Mouse (Mus musculus) hindbrain, embryonic 10.5 days (tissue): ENCODE data around the gene Nat8. TPM values are rescaled to one million over a fixed set of nuclear protein-coding genes. Genes with fewer than 3 reads are reported as not detected.
"Not testable (repeated sequence)": the region's sequence is repeated elsewhere in the genome, so short reads cannot be mapped to it uniquely, and the experiment has no call there.

Experiments used
- DNase-seq: peaks from one replicate; pipeline ENCODE4 v3.0.0-alpha.2; 2017; ENCODE audit warnings: low spot score
- H3K27ac ChIP-seq: fragments of 300-500 bp; sonication (generic); 2 replicates; pipeline ENCODE4 v1.5.1; 2016; ENCODE audit warnings: mild to moderate bottlenecking, moderate library complexity
- H3K27me3 ChIP-seq: fragments of 300-500 bp; sonication (generic); 2 replicates; pipeline ENCODE4 v1.6.1; 2016; ENCODE audit warnings: mild to moderate bottlenecking; ENCODE audit not compliant: poor library complexity, insufficient read depth, severe bottlenecking
- H3K36me3 ChIP-seq: fragments of 300-500 bp; sonication (generic); 2 replicates; pipeline ENCODE4 v1.6.1; 2016; ENCODE audit warnings: mild to moderate bottlenecking, moderate library complexity
- H3K4me1 ChIP-seq: fragments of 300-500 bp; sonication (generic); replicated peaks from 2 replicates; pipeline ENCODE4 v1.6.1; 2016; ENCODE audit warnings: mild to moderate bottlenecking
- H3K4me3 ChIP-seq: fragments of 300-500 bp; sonication (generic); 2 replicates; pipeline ENCODE4 v1.5.1; 2016; ENCODE audit warnings: mild to moderate bottlenecking, moderate library complexity
- H3K9me3 ChIP-seq: fragments of 300-500 bp; sonication (generic); 2 replicates; pipeline ENCODE4 v1.6.1; 2016; ENCODE audit warnings: mild to moderate bottlenecking, moderate library complexity
- WGBS: fragments of 180-500 bp; shearing (Covaris S2); methylation state at CpG from one replicate; pipeline ENCODE4 v1.1.7; 2016; 5-methylcytosine and 5-hydroxymethylcytosine counted together
- polyA plus RNA-seq: library from polyadenylated mRNA; unstranded; fragments of >200 nt; fragmentation: Nextera tagmentation; extraction: Ambion mirVana; gene quantifications from 2 replicates; pipeline ENCODE4 v1.2.1, GENCODE M21; 2016

Gene Nat8
- polyA plus RNA-seq = not detected in 2 replicates

- H3K27me3 ChIP-seq = no peaks in the 10 kb centered on the region
- H3K4me3 ChIP-seq = no peak within 1 kb of the TSS
- DNase-seq = no peak
- no peaks in the 10 kb centered on the region for H3K36me3 ChIP-seq
- H3K27ac ChIP-seq = no peak within 1 kb of the TSS
- 82% methylated on average over 7 of the region's 7 CpGs for WGBS
- H3K9me3 ChIP-seq = no peaks in the 10 kb centered on the region
- H3K4me1 ChIP-seq = no peaks in the 10 kb centered on the region
These were observed at the start of gene Nat8 for GRCm38 (mm10) chr6:85831796-85832321. Gene Nat8, minus strand, starts transcription at chr6:85832082.

GRCm38 (mm10) chr6:85869006-85869405 is 37.1 kb upstream of the Nat8 start, which contains the start of gene Nat8f2:
Gene Nat8f2, minus strand, starts transcription at chr6:85869158.
- H3K9me3 ChIP-seq, H3K27me3 ChIP-seq, H3K36me3 ChIP-seq, H3K27ac ChIP-seq, DNase-seq, H3K4me3 ChIP-seq, H3K4me1 ChIP-seq: not testable (repeated sequence)
- WGBS = 87% methylated on average over 5 of the region's 5 CpGs

DNA sequence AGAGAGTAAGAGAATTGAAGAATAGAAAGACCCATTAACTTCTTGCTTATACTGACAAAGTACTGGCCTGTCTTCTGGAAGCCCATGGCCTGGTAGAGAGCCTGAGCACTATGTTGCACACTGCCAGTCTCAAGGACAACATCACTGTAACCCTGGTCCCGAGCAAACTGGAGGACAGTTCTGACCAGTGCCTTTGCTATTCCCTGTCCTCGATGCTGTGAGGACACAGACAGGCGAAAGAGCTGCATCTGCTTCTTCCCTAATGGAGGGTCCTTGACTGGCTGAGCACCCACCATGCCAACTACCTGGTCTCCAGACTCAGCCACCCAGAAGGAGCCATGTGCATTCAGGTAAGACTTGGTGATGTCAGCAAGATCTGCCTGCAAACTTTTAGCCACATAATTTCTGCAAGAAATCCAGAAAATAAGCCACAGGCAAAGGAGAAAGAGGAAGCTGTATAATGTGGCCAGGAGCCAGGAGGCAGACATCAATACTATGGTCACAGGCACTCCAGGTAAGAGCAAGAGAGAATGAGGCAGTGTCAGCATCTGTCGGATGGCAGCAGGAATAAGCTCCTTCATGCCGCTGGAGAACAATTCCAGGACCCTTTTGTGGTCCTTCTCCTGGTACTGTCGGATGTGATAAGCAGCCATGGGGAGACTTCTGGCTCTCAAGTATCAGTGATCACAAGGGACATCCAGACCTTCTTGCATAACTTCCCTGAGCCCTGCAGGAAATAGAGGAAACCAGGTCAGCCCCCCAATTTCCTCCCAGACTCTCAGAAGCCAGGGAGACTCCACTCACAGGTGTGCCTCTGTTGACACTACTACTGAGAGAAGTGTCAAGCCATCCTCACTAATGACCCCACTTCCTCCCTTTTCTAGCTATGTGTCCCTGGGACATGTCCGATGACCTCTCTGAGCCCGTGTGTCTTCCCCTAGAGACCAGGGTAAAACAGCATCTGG is 36.1 kb upstream of the Nat8 start:
- Histone ChIP-seq H3K4me1 (0 out of 2 replicates have a peak, but pooled peaks cover 2% of the 10 kb centered on the region), H3K27me3 (no peaks in the 10 kb centered on the region), H3K4me3 (no peak overlapping the region), H3K27ac (no peak overlapping the region), H3K36me3 (no peaks in the 10 kb centered on the region), H3K9me3 (no peaks in the 10 kb centered on the region)
- WGBS = 80% methylated on average over 8 of the region's 8 CpGs
- no peak for DNase-seq

DNA sequence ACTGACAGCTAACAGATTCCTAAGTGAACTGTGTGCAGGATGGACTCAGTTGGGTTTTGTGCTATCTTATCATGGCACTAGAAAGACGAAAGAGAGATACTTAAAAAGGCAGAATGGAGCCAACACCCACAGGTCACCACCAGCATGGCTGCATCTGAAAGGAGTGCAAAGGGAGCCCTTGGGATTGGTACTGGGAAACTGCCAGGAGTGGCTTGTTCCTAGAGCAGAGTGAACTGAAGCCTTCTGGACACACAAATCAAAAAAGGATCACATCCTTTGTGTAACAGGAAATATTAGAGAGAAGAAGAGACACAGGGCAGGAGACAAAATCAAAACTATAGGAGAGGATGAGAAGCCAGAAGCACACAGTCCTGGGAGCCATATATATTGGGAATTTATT is 35.1 kb upstream of the Nat8 start:
- H3K4me1 ChIP-seq, H3K36me3 ChIP-seq, DNase-seq, H3K4me3 ChIP-seq, H3K27ac ChIP-seq, H3K27me3 ChIP-seq, H3K9me3 ChIP-seq: not testable (repeated sequence)
- 72% methylated on average over 1 of the region's 1 CpGs for WGBS

DNA sequence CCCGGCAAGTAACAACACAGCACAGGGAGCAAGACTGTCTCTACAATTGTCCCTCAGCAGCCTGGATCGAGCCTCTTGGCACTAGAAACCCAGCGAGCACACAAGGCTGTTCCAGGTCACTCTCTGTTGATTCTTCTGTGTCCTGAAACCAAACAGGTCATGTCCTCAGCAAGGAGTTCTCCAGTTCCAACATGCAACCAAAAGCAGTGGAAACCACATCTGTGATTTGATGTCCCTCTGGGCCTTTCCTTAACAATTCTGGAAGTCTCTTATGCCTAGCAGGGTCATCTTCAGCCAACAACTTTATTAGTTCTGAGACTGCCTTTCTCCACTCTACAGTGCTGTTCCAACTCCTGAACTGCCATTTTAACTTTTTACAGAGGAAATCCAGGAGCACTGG is 34.3 kb upstream of the Nat8 start:
- H3K4me1 ChIP-seq, H3K27ac ChIP-seq, H3K4me3 ChIP-seq, H3K27me3 ChIP-seq, H3K9me3 ChIP-seq, H3K36me3 ChIP-seq, DNase-seq: not testable (repeated sequence)
- WGBS = 85% methylated on average over 3 of the region's 3 CpGs

- WGBS = 74% methylated on average over 6 of the region's 7 CpGs
- not testable (repeated sequence) for DNase-seq, H3K27ac ChIP-seq, H3K36me3 ChIP-seq, H3K27me3 ChIP-seq, H3K4me1 ChIP-seq, H3K9me3 ChIP-seq, H3K4me3 ChIP-seq
These were observed 33.2 kb upstream of the Nat8 start for GRCm38 (mm10) chr6:85864900-85865639.

DNA sequence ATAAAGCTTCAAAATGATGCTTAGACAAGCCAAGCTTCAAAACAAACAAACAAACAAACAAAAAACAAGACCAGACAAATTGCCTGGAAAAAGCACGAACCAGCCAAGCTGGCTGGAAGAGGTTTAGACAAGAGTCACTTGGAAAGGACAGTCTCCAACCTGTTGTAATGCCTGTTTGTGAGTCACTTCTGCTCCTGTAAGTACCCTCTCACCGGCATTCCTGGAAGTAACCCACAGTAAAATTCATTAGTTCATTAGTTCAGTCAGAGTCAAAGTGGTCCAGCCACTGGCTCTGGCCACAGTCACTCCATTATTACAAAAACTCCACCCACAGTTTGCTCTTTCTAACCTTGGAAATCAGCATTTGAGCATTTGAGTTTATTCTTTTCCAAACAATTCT is 32.0 kb upstream of the Nat8 start:
- Histone ChIP-seq H3K27me3 (no peaks in the 10 kb centered on the region), H3K4me3 (no peak overlapping the region), H3K4me1 (0 out of 2 replicates have a peak, but pooled peaks cover 2% of the 10 kb centered on the region), H3K9me3 (no peaks in the 10 kb centered on the region), H3K27ac (no peak overlapping the region), H3K36me3 (no peaks in the 10 kb centered on the region)
- WGBS = 90% methylated on average over 2 of the region's 2 CpGs
- no peak for DNase-seq

DNA sequence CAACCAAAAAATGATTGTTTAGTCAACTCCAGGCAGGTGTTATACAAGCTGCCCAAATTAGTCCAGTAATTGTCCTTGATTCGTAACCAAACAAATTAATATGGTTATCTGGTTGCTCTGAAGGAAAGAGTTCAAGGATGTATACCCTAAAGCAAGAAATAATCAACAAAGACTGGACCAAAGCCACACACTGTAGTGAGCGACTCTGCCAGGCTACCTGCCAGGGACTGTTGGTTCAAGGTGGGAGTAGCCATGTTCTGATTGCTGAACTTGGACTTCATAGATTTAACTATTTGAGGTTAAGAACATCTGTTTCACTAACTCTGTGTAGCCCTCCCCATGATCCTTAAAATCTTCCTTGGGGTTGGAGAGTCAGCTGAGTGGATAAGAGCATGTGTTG is 31.3 kb upstream of the Nat8 start:
- no peak overlapping the region for H3K4me3 ChIP-seq
- no peaks in the 10 kb centered on the region for H3K9me3 ChIP-seq
- 90% methylated on average over 2 of the region's 2 CpGs for WGBS
- DNase-seq = no peak
- 0 out of 2 replicates have a peak, but pooled peaks cover 2% of the 10 kb centered on the region for H3K4me1 ChIP-seq
- no peak overlapping the region for H3K27ac ChIP-seq
- H3K36me3 ChIP-seq = no peaks in the 10 kb centered on the region
- H3K27me3 ChIP-seq = no peaks in the 10 kb centered on the region

- Histone ChIP-seq H3K4me1 (0 out of 2 replicates have a peak, but pooled peaks cover 2% of the 10 kb centered on the region), H3K4me3 (no peak overlapping the region), H3K27me3 (no peaks in the 10 kb centered on the region), H3K36me3 (no peaks in the 10 kb centered on the region), H3K9me3 (no peaks in the 10 kb centered on the region), H3K27ac (no peak overlapping the region)
- no peak for DNase-seq
- WGBS = 89% methylated on average over 3 of the region's 3 CpGs
These were observed 30.7 kb upstream of the Nat8 start for GRCm38 (mm10) chr6:85862565-85862964.

- WGBS = 80% methylated on average over 3 of the region's 3 CpGs
- Histone ChIP-seq H3K9me3 (no peaks in the 10 kb centered on the region), H3K27ac (no peak overlapping the region), H3K4me3 (no peak overlapping the region), H3K4me1 (0 out of 2 replicates have a peak, but pooled peaks cover 2% of the 10 kb centered on the region), H3K27me3 (no peaks in the 10 kb centered on the region), H3K36me3 (no peaks in the 10 kb centered on the region)
- no peak for DNase-seq
These were observed 29.4 kb upstream of the Nat8 start for GRCm38 (mm10) chr6:85861247-85861646.

DNA sequence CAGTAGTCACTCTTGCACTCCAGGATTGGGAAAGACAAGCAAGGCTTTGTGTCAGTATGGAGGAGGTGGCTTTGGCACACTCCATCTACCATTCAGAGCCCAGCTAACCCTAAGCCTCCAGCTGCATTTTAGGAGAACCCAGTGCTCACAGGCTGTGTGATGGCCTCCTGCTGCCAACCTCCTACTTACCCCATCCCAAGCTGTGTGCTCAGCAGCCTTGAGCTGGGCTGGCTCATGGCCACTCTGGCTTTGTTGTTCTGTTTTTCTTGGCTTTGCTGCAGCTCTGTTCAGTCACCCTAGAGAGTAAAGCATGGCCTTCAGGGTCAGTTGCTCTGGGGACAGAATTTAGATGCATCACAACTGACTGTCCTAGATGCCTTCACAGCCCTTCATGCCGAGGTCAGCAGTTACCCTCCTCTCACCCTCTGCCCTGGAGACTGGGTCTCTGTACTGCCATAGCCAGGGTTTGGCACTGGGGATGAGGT is 24.4 kb upstream of the Nat8 start:
- 57% methylated on average over 1 of the region's 1 CpGs for WGBS
- DNase-seq = no peak
- H3K9me3 ChIP-seq = no peaks in the 10 kb centered on the region
- no peaks in the 10 kb centered on the region for H3K4me1 ChIP-seq
- H3K27me3 ChIP-seq = no peaks in the 10 kb centered on the region
- H3K36me3 ChIP-seq = no peaks in the 10 kb centered on the region
- H3K4me3 ChIP-seq = no peak overlapping the region
- no peak overlapping the region for H3K27ac ChIP-seq

- Histone ChIP-seq H3K4me1 (peaks cover 8% of the 10 kb centered on the region), H3K36me3 (no peaks in the 10 kb centered on the region), H3K9me3 (no peaks in the 10 kb centered on the region), H3K4me3 (no peak overlapping the region), H3K27me3 (no peaks in the 10 kb centered on the region), H3K27ac (no peak overlapping the region)
- WGBS = 83% methylated on average over 3 of the region's 3 CpGs
- no peak for DNase-seq
These were observed 21.6 kb upstream of the Nat8 start for GRCm38 (mm10) chr6:85853481-85853880.
